Mouse (Mus musculus): ENCODE results near the gene Zfp874a.
"Not testable (repeated sequence)": the region's sequence is repeated elsewhere in the genome, so short reads cannot be mapped to it uniquely, and the experiment has no call there.

The Zfp874a gene

GRCm38 (mm10) chr13:67451172-67452020 is at the start of gene Zfp874a:
Zfp874a (minus strand) TSS chr13:67451624.
- DNase-seq (ENCODE audit: low spot score), result peak; percentile 86

- DNase-seq (ENCODE audit: low spot score), result no peak
These were observed 49.5 kb upstream of the Zfp874a start for GRCm38 (mm10) chr13:67500908-67501307.

- peak; percentile 90 for DNase-seq (ENCODE audit: low spot score)
These were observed 48.8 kb upstream of the Zfp874a start, which contains the start of gene Zfp58 for GRCm38 (mm10) chr13:67500084-67500719. Zfp58 (minus strand) TSS chr13:67500555.

GRCm38 (mm10) chr13:67495631-67496030 is 44.2 kb upstream of the Zfp874a start:
- DNase-seq (ENCODE audit: low spot score), result no peak

- DNase-seq (ENCODE audit: low spot score), result no peak
These were observed 33.0 kb upstream of the Zfp874a start for GRCm38 (mm10) chr13:67484424-67484811.

GRCm38 (mm10) chr13:67483625-67484423 is 32.4 kb upstream of the Zfp874a start, which contains the start of gene Zfp874b:
Zfp874b (minus strand) TSS chr13:67484258.
- DNase-seq (ENCODE audit: low spot score), result peak; percentile 87

GRCm38 (mm10) chr13:67481528-67481927 is 30.1 kb upstream of the Zfp874a start:
- peak; percentile 10 for DNase-seq (ENCODE audit: low spot score)

GRCm38 (mm10) chr13:67469274-67469673 is 17.9 kb upstream of the Zfp874a start:
- DNase-seq (ENCODE audit: low spot score), result no peak

- DNase-seq (ENCODE audit: low spot score), result not testable (repeated sequence)
These were observed 12.2 kb upstream of the Zfp874a start for GRCm38 (mm10) chr13:67463506-67464185.

GRCm38 (mm10) chr13:67452021-67452309 is 541 bp upstream of the Zfp874a start:
- DNase-seq (ENCODE audit: low spot score), result no peak

- not testable (repeated sequence) for DNase-seq (ENCODE audit: low spot score)
These were observed 14.3 kb downstream of the Zfp874a start for GRCm38 (mm10) chr13:67437095-67437494.

- DNase-seq (ENCODE audit: low spot score), result no peak
These were observed 23.3 kb downstream of the Zfp874a start for GRCm38 (mm10) chr13:67428116-67428515.

GRCm38 (mm10) chr13:67425699-67426098 is 25.7 kb downstream of the Zfp874a start:
- not testable (repeated sequence) for DNase-seq (ENCODE audit: low spot score)

- DNase-seq (ENCODE audit: low spot score), result not testable (repeated sequence)
These were observed 28.9 kb downstream of the Zfp874a start for GRCm38 (mm10) chr13:67422532-67422931.

- peak; percentile 77 for DNase-seq (ENCODE audit: low spot score)
These were observed 30.1 kb downstream of the Zfp874a start, which contains the start of gene Zfp459 for GRCm38 (mm10) chr13:67421207-67421857. Zfp459 (minus strand) TSS chr13:67421418.

- DNase-seq (ENCODE audit: low spot score), result no peak
These were observed 30.7 kb downstream of the Zfp874a start for GRCm38 (mm10) chr13:67420558-67421206.

- no peak for DNase-seq (ENCODE audit: low spot score)
These were observed 34.6 kb downstream of the Zfp874a start for GRCm38 (mm10) chr13:67416811-67417210.

GRCm38 (mm10) chr13:67415759-67416158 is 35.7 kb downstream of the Zfp874a start:
- no peak for DNase-seq (ENCODE audit: low spot score)

GRCm38 (mm10) chr13:67413634-67414033 is 37.8 kb downstream of the Zfp874a start:
- DNase-seq (ENCODE audit: low spot score), result not testable (repeated sequence)

GRCm38 (mm10) chr13:67399183-67399903 is 52.1 kb downstream of the Zfp874a start, which contains the start of gene Zfp429:
Zfp429 (minus strand) TSS chr13:67399819.
- peak; percentile 64 for DNase-seq (ENCODE audit: low spot score)
